Mouse (Mus musculus): ENCODE measurements around the gene Spred2. TPM values are rescaled to one million over a fixed set of nuclear protein-coding genes. Genes with fewer than 3 reads are reported as not detected.

The Spred2 gene
- 2.7 TPM for polyA plus RNA-seq (2014; fragmentation: Illumina TruSeq; extraction: RNeasy Lipid Tissue Mini Kit (QIAGEN cat#74804); ENCODE audit: low read depth, low replicate concordance)

DNA sequence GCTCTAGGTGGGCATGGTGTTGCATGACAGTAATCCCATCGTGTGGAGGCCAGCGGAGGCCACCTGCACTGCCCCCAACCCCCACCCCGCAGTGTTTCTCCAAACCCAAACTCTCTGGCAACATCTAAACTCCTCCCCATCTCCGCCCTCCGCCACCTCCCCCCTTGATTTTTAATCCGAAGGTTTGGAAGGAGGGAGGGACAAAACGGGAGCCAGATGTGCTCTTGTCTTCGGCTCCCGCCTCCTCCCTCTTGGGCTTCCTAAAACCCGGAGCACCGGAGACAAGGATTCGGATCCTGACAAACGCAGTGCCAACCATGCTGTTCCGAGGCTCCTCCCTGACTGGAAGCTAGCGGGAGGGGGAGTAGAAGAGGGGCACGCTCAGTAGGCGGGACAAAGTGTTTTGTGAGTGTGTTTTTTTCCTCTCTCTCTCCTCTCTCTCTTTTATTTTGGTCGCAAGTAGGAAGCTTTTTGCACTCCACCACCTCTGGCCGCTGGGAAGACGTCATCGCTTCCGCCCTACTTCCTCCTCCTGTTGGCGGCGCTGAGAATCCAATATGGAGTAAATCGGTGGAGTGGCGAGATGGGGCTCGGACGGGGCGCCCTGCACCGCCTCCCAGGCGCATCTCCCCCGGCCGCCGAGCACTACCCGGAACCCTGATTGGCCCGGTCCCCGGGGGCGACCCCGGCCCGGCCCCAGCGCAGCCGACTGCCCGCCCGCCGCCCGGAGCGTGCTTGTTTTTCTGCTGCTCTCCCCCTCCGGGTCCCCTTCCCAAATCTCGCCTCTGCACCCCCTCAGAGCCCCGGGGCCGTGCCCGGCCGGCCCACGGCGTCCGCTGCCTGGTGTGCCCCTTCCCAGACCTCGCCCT lies at the start of gene Spred2:
Gene Spred2 (plus strand): TSS at position 488 of the 869 bp plus-strand sequence.

Other genes with a start within 250 kb of the Spred2 start
- 46.6 TPM for gene Actr2, start 188.5 kb downstream of the Spred2 start, polyA plus RNA-seq (2014; fragmentation: Illumina TruSeq; extraction: RNeasy Lipid Tissue Mini Kit (QIAGEN cat#74804); ENCODE audit: low read depth, low replicate concordance)

Measured in testis, adult 10 weeks (tissue).